In genomic region chr11:103201664-103202063, GRCm38 (mm10) we compare ENCODE assay signal across 9 mouse cellular contexts. TPM values are rescaled to one million over a fixed set of nuclear protein-coding genes. Genes with fewer than 3 reads are reported as not detected.
A peak's percentile ranks its signal among the peaks of the same experiment; 100 is the strongest.
DNase-seq lines count a peak whose midpoint lies in the region; ATAC-seq lines count a peak whose summit lies in the region.
"Had no signal": no experiment of that assay in that cellular context is flagged by ENCODE, and none has a peak within 500 bp of the region (broad histone marks: within the 10 kb centered on the region; RNA-seq: fewer than 3 reads in every experiment).

No protein-coding gene starts in this region.

- WGBS in heart, embryonic 13.5 days: 19% methylated on average over 6 of the region's 6 CpGs
- 13% methylated on average over 6 of the region's 6 CpGs for WGBS in hindbrain, embryonic 14.5 days
- WGBS in stomach, embryonic 15.5 days: 29% methylated on average over 6 of the region's 6 CpGs
- WGBS in liver, embryonic 12.5 days (ENCODE audit: insufficient replicate concordance): 22% methylated on average over 6 of the region's 6 CpGs

- intact Hi-C loops in left cerebral cortex, postnatal 25 days (cut with DNase I): no loop called here

- no peaks in the 10 kb centered on the region for H3K36me3 ChIP-seq in heart, embryonic 13.5 days
- no peaks in the 10 kb centered on the region; the same call in 1 of the 2 replicates for H3K36me3 ChIP-seq in hindbrain, embryonic 14.5 days (replicated peaks; ENCODE audit: control insufficient read depth, insufficient read depth)
- H3K36me3 ChIP-seq in stomach, embryonic 15.5 days: no peaks in the 10 kb centered on the region
- H3K36me3 ChIP-seq in liver, embryonic 12.5 days: no peaks in the 10 kb centered on the region

- H3K4me1 ChIP-seq in heart, embryonic 13.5 days: peaks cover 27% of the 10 kb centered on the region
- H3K4me1 ChIP-seq in hindbrain, embryonic 14.5 days (replicated peaks; ENCODE audit: control insufficient read depth, insufficient read depth, low read length): peaks cover 22% of the 10 kb centered on the region
- H3K4me1 ChIP-seq in stomach, embryonic 15.5 days: peaks cover 19% of the 10 kb centered on the region
- no peaks in the 10 kb centered on the region for H3K4me1 ChIP-seq in liver, embryonic 12.5 days

- ATAC-seq in heart, embryonic 13.5 days (ENCODE audit: extremely low read depth, insufficient number of reproducible peaks, low FRiP score, low TSS enrichment): no peak
- peak; percentile 38; the same call in 1 of the 2 replicates for ATAC-seq in hindbrain, embryonic 14.5 days (ENCODE audit: low FRiP score)
- ATAC-seq in stomach, embryonic 15.5 days (ENCODE audit: insufficient read depth, low FRiP score, low read depth): 0 out of 2 replicates have a peak, but pooled peaks have one; percentile 35
- no peak for ATAC-seq in liver, embryonic 12.5 days

- H3K9ac ChIP-seq in heart, embryonic 13.5 days: 0 out of 2 replicates have a peak overlapping the region, but pooled peaks have one; percentile 28
- H3K9ac ChIP-seq in hindbrain, embryonic 14.5 days: no peak overlapping the region
- H3K9ac ChIP-seq in stomach, embryonic 15.5 days: no peak overlapping the region
- H3K9ac ChIP-seq in liver, embryonic 12.5 days: no peak overlapping the region

- no peaks in the 10 kb centered on the region for H3K9me3 ChIP-seq in heart, embryonic 13.5 days
- H3K9me3 ChIP-seq in hindbrain, embryonic 14.5 days (ENCODE audit: control insufficient read depth, low read length): no peaks in the 10 kb centered on the region
- H3K9me3 ChIP-seq in stomach, embryonic 15.5 days: no peaks in the 10 kb centered on the region
- H3K9me3 ChIP-seq in liver, embryonic 12.5 days (replicated peaks): no peaks in the 10 kb centered on the region

- no peak overlapping the region for H3K4me3 ChIP-seq in heart, embryonic 13.5 days
- H3K4me3 ChIP-seq in hindbrain, embryonic 14.5 days (replicated peaks; ENCODE audit: low read length): no peak overlapping the region
- H3K4me3 ChIP-seq in stomach, embryonic 15.5 days (replicated peaks): no peak overlapping the region
- H3K4me3 ChIP-seq in liver, embryonic 12.5 days: no peak overlapping the region
- H3K4me3 ChIP-seq: erythroblast, embryonic 14.5 days had no signal

- peaks cover 54% of the 10 kb centered on the region for H3K27me3 ChIP-seq in heart, embryonic 13.5 days (replicated peaks)
- peaks cover 44% of the 10 kb centered on the region for H3K27me3 ChIP-seq in hindbrain, embryonic 14.5 days (ENCODE audit: control insufficient read depth, insufficient read depth, low read length)
- peaks cover 27% of the 10 kb centered on the region for H3K27me3 ChIP-seq in stomach, embryonic 15.5 days (replicated peaks)
- peaks cover 55% of the 10 kb centered on the region for H3K27me3 ChIP-seq in liver, embryonic 12.5 days (replicated peaks)

- DNase-seq in heart, adult 8-10 months (ENCODE audit: low spot score): no peak
- peak; percentile 84 for DNase-seq in 3134 (ENCODE audit: extremely low read depth, insufficient read length, low spot score)
- peak; percentile 86 for DNase-seq in cerebellum, adult 9-10 months
- DNase-seq in hindbrain, embryonic 14.5 days (ENCODE audit: low spot score): peak; percentile 70
- DNase-seq in left cerebral cortex, postnatal 25 days (ENCODE audit: low spot score in 2 of 2): peak; percentile 67 to 91

- H3K27ac ChIP-seq in heart, embryonic 13.5 days (replicated peaks): 0 out of 2 replicates have a peak overlapping the region, but pooled peaks have one; percentile 24
- H3K27ac ChIP-seq in hindbrain, embryonic 14.5 days: no peak overlapping the region
- H3K27ac ChIP-seq in stomach, embryonic 15.5 days: no peak overlapping the region
- no peak overlapping the region for H3K27ac ChIP-seq in liver, embryonic 12.5 days

- H3K4me2 ChIP-seq in heart, embryonic 13.5 days: no peak overlapping the region
- no peak overlapping the region for H3K4me2 ChIP-seq in hindbrain, embryonic 14.5 days (replicated peaks)
- H3K4me2 ChIP-seq in stomach, embryonic 15.5 days: no peak overlapping the region
- H3K4me2 ChIP-seq in liver, embryonic 12.5 days: no peak overlapping the region

RNA-seq across cellular contexts. Expression of gene 1700023F06Rik, which starts 6.7 kb away (rescaled TPM):
- not detected in 2 replicates for polyA plus RNA-seq in heart, embryonic 13.5 days (2015; fragmentation: Nextera tagmentation; extraction: Ambion mirVana)
- not detected for total RNA-seq in heart, adult 8-10 months (2022)
- polyA plus RNA-seq in hindbrain, embryonic 14.5 days (2014; fragmentation: Nextera tagmentation; extraction: Ambion mirVana): 1.9 TPM in 2 replicates
- total RNA-seq in left cerebral cortex, postnatal 25 days (2021): 1 to 10 TPM; 1.5 to 2.4 TPM
- polyA plus RNA-seq in stomach, embryonic 15.5 days (2015; fragmentation: Nextera tagmentation; extraction: Ambion mirVana): 1.0 and 1.4 TPM in 2 replicates
- 0.11 TPM in 1 of 2 replicates, not detected in the other for polyA plus RNA-seq in liver, embryonic 12.5 days (2016; fragmentation: Nextera tagmentation; extraction: Ambion mirVana)
- polyA plus RNA-seq: erythroblast, embryonic 14.5 days had no signal

RNA-seq across cellular contexts. Expression of gene Spata32, which starts 16.6 kb away (rescaled TPM):
- polyA plus RNA-seq in heart, embryonic 13.5 days (2015; fragmentation: Nextera tagmentation; extraction: Ambion mirVana): not detected in 2 replicates
- total RNA-seq in heart, adult 8-10 months (2022): not detected
- 0.29 and 0.31 TPM in 2 replicates for polyA plus RNA-seq in hindbrain, embryonic 14.5 days (2014; fragmentation: Nextera tagmentation; extraction: Ambion mirVana)
- 1 to 10 TPM; 1.3 to 1.4 TPM for total RNA-seq in left cerebral cortex, postnatal 25 days (2021)
- not detected in 2 replicates for polyA plus RNA-seq in stomach, embryonic 15.5 days (2015; fragmentation: Nextera tagmentation; extraction: Ambion mirVana)
- polyA plus RNA-seq in liver, embryonic 12.5 days (2016; fragmentation: Nextera tagmentation; extraction: Ambion mirVana): not detected in 2 replicates
- polyA plus RNA-seq: erythroblast, embryonic 14.5 days had no signal

RNA-seq across cellular contexts. Expression of gene Fmnl1, which starts 30.8 kb away (rescaled TPM):
- polyA plus RNA-seq in heart, embryonic 13.5 days (2015; fragmentation: Nextera tagmentation; extraction: Ambion mirVana): 2.0 and 2.6 TPM in 2 replicates
- total RNA-seq in heart, adult 8-10 months (2022): 10 to 100 TPM in 3 of 4 experiments, 1 to 10 TPM in 1; 9.3 to 20.1 (median 13.2) TPM
- polyA plus RNA-seq in hindbrain, embryonic 14.5 days (2014; fragmentation: Nextera tagmentation; extraction: Ambion mirVana): 6.1 and 8.0 TPM in 2 replicates
- 100 to 1,000 TPM; 146 to 197 TPM for total RNA-seq in left cerebral cortex, postnatal 25 days (2021)
- polyA plus RNA-seq in stomach, embryonic 15.5 days (2015; fragmentation: Nextera tagmentation; extraction: Ambion mirVana): 3.8 and 4.0 TPM in 2 replicates
- 5.2 and 5.7 TPM in 2 replicates for polyA plus RNA-seq in liver, embryonic 12.5 days (2016; fragmentation: Nextera tagmentation; extraction: Ambion mirVana)

Comparison
In these comparisons a context has a peak if more than half of its experiments do, and no peak if none do; other contexts are left out.
1. ATAC-seq: peak in hindbrain, embryonic 14.5 days (single experiment) and stomach, embryonic 15.5 days (single experiment); none in heart, embryonic 13.5 days (single experiment) and liver, embryonic 12.5 days (single experiment).